Mouse (Mus musculus) adipocyte (in vitro differentiated cells): ENCODE measurements at regions not wholly inside any gene's neighbourhood (a gene's known extent, or its start where the extent isn't known, plus 50 kb on each side); places are given as distances from the start of the nearest gene placed in this dataset.
"Not testable (repeated sequence)": the region's sequence is repeated elsewhere in the genome, so short reads cannot be mapped to it uniquely, and the experiment has no call there.

Experiments
- DNase-seq: peaks from one replicate; pipeline ENCODE4 v3.0.0-alpha.2; 2016; ENCODE audit warnings: low spot score

GRCm38 (mm10) chr1:165014328-165014727 lies 79.0 kb upstream of the Xcl1 start:
- no peak for DNase-seq

GRCm38 (mm10) chr1:165013428-165013827 lies 78.1 kb upstream of the Xcl1 start:
- DNase-seq, result no peak

GRCm38 (mm10) chr1:165012376-165012775 lies 77.0 kb upstream of the Xcl1 start:
- no peak for DNase-seq

- no peak for DNase-seq
Measured at GRCm38 (mm10) chr1:164999515-164999914, 64.2 kb upstream of the Xcl1 start.

GRCm38 (mm10) chr1:164998621-164999020 lies 63.3 kb upstream of the Xcl1 start:
- peak; percentile 47 for DNase-seq

- no peak for DNase-seq
Measured at GRCm38 (mm10) chr1:164997660-164998059, 62.3 kb upstream of the Xcl1 start.

GRCm38 (mm10) chr1:164994247-164994660 lies 58.9 kb upstream of the Xcl1 start:
- no peak for DNase-seq

- DNase-seq, result not testable (repeated sequence)
Measured at GRCm38 (mm10) chr1:164993175-164993875, 58.0 kb upstream of the Xcl1 start.

- peak; percentile 92 for DNase-seq
Measured at GRCm38 (mm10) chr1:164988982-164989381, 53.7 kb upstream of the Xcl1 start.

GRCm38 (mm10) chr1:164988191-164988590 lies 52.9 kb upstream of the Xcl1 start:
- no peak for DNase-seq

GRCm38 (mm10) chr1:164985521-164985920 lies 50.2 kb upstream of the Xcl1 start:
- DNase-seq, result not testable (repeated sequence)
